Mouse (Mus musculus): Measurements from ENCODE around the gene Trabd2b. TPM values are rescaled to one million over a fixed set of nuclear protein-coding genes. Genes with fewer than 3 reads are reported as not detected.

The Trabd2b gene
- total and polyA plus RNA-seq, 3 experiments: 29.1 to 69.8 (median 60.1) TPM

- H3K27ac ChIP-seq: no peak overlapping the region
- DNase-seq: no peak
- peaks cover 6% of the 10 kb centered on the region for H3K4me1 ChIP-seq (ENCODE audit: control insufficient read depth, insufficient read depth, low read length)
- H3K36me3 ChIP-seq (ENCODE audit: control insufficient read depth, insufficient read depth, low read length): no peaks in the 10 kb centered on the region
- WGBS: 80% methylated on average over 3 of the region's 3 CpGs
- TF ChIP-seq CTCF (IDR thresholded peaks at IDR 0.05): no peak
- TF ChIP-seq EP300 (IDR thresholded peaks at IDR 0.05; ENCODE audit: insufficient read depth, low read depth, low read length): no peak
- no peak for TF ChIP-seq POLR2A (IDR thresholded peaks at IDR 0.05; ENCODE audit: insufficient read depth, low read depth, low read length)
- H3K79me2 ChIP-seq (replicated peaks; ENCODE audit: control insufficient read depth, insufficient read depth, low read length): no peaks in the 10 kb centered on the region
- H3K4me3 ChIP-seq: no peak overlapping the region
- intact Hi-C loops (cut with DNase I): no loop called here
- H3K9ac ChIP-seq (ENCODE audit: low read depth, low read length): no peak overlapping the region
- H3K27me3 ChIP-seq (ENCODE audit: control insufficient read depth, insufficient read depth, low read length): no peaks in the 10 kb centered on the region
Observed at GRCm38 (mm10) chr4:114487701-114488100, 81.2 kb downstream of the Trabd2b start.

GRCm38 (mm10) chr4:114492157-114492556 lies 85.6 kb downstream of the Trabd2b start:
- Histone ChIP-seq H3K27ac (no peak overlapping the region), H3K36me3 (ENCODE audit: control insufficient read depth, insufficient read depth, low read length) (peaks cover 4% of the 10 kb centered on the region), H3K27me3 (ENCODE audit: control insufficient read depth, insufficient read depth, low read length) (no peaks in the 10 kb centered on the region), H3K4me3 (no peak overlapping the region), H3K79me2 (replicated peaks; ENCODE audit: control insufficient read depth, insufficient read depth, low read length) (no peaks in the 10 kb centered on the region), H3K9ac (ENCODE audit: low read depth, low read length) (no peak overlapping the region), H3K4me1 (ENCODE audit: control insufficient read depth, insufficient read depth, low read length) (peaks cover 9% of the 10 kb centered on the region; the same call in 1 of the 2 replicates)
- intact Hi-C loops (cut with DNase I): no loop called here
- WGBS: 60% methylated on average over 4 of the region's 4 CpGs
- DNase-seq: no peak
- no peak for TF ChIP-seq POLR2A (IDR thresholded peaks at IDR 0.05; ENCODE audit: insufficient read depth, low read depth, low read length)
- no peak for TF ChIP-seq CTCF (IDR thresholded peaks at IDR 0.05)
- TF ChIP-seq EP300 (IDR thresholded peaks at IDR 0.05; ENCODE audit: insufficient read depth, low read depth, low read length): no peak

GRCm38 (mm10) chr4:114494035-114494434 lies 87.5 kb downstream of the Trabd2b start:
- H3K79me2 ChIP-seq (replicated peaks; ENCODE audit: control insufficient read depth, insufficient read depth, low read length): no peaks in the 10 kb centered on the region
- H3K27me3 ChIP-seq (ENCODE audit: control insufficient read depth, insufficient read depth, low read length): no peaks in the 10 kb centered on the region
- TF ChIP-seq CTCF (IDR thresholded peaks at IDR 0.05) (no peak), EP300 (IDR thresholded peaks at IDR 0.05; ENCODE audit: insufficient read depth, low read depth, low read length) (no peak), POLR2A (IDR thresholded peaks at IDR 0.05; ENCODE audit: insufficient read depth, low read depth, low read length) (no peak)
- H3K4me1 ChIP-seq (ENCODE audit: control insufficient read depth, insufficient read depth, low read length): peaks cover 9% of the 10 kb centered on the region; the same call in 1 of the 2 replicates
- peaks cover 4% of the 10 kb centered on the region for H3K36me3 ChIP-seq (ENCODE audit: control insufficient read depth, insufficient read depth, low read length)
- no peak overlapping the region for H3K9ac ChIP-seq (ENCODE audit: low read depth, low read length)
- H3K27ac ChIP-seq: peak overlapping the region; percentile 44
- no peak overlapping the region for H3K4me3 ChIP-seq
- intact Hi-C loops (cut with DNase I): no loop called here
- DNase-seq: no peak
- 70% methylated on average over 2 of the region's 2 CpGs for WGBS

GRCm38 (mm10) chr4:114495688-114496426 lies 89.3 kb downstream of the Trabd2b start:
- no peak for TF ChIP-seq EP300 (IDR thresholded peaks at IDR 0.05; ENCODE audit: insufficient read depth, low read depth, low read length)
- TF ChIP-seq CTCF (IDR thresholded peaks at IDR 0.05): no peak
- no peak for TF ChIP-seq POLR2A (IDR thresholded peaks at IDR 0.05; ENCODE audit: insufficient read depth, low read depth, low read length)
- Histone ChIP-seq H3K4me1 (ENCODE audit: control insufficient read depth, insufficient read depth, low read length) (peaks cover 9% of the 10 kb centered on the region; the same call in 1 of the 2 replicates), H3K27me3 (ENCODE audit: control insufficient read depth, insufficient read depth, low read length) (no peaks in the 10 kb centered on the region), H3K27ac (peak overlapping the region; percentile 74), H3K9ac (ENCODE audit: low read depth, low read length) (peak overlapping the region; percentile 46; the same call in 1 of the 2 replicates), H3K79me2 (replicated peaks; ENCODE audit: control insufficient read depth, insufficient read depth, low read length) (no peaks in the 10 kb centered on the region), H3K36me3 (ENCODE audit: control insufficient read depth, insufficient read depth, low read length) (peaks cover 4% of the 10 kb centered on the region), H3K4me3 (no peak overlapping the region)
- intact Hi-C loops (cut with DNase I): no loop called here
- 54% methylated on average over 4 of the region's 4 CpGs for WGBS
- DNase-seq: no peak

DNA sequence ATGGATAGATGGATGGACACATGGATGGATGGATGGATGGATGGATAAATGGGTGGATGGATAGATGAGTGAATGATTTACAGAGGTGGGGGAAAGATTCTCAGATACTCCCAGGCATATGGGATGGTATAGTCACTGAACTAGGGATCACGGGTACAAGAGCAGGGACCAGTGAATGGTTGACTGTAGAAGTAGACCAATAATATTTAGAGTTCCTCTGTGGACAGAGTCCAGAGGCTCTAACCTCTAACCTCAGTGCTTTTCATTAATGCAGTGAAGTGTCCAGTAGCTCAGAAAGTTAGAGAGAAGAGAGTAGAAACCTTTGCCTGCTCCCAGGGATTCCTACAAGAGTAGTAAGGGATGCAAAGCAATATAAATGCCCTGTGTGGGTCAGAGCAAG lies 93.1 kb downstream of the Trabd2b start:
- DNase-seq: no peak
- no peaks in the 10 kb centered on the region for H3K79me2 ChIP-seq (replicated peaks; ENCODE audit: control insufficient read depth, insufficient read depth, low read length)
- intact Hi-C loops (cut with DNase I): loop anchor here (2.0 to 5.0 kb wide), 2 partner anchors 39 to 113 kb away; no protein-coding TSS in a partner anchor
- H3K27me3 ChIP-seq (ENCODE audit: control insufficient read depth, insufficient read depth, low read length): no peaks in the 10 kb centered on the region
- peaks cover 3% of the 10 kb centered on the region; the same call in 1 of the 2 replicates for H3K4me1 ChIP-seq (ENCODE audit: control insufficient read depth, insufficient read depth, low read length)
- TF ChIP-seq EP300 (IDR thresholded peaks at IDR 0.05; ENCODE audit: insufficient read depth, low read depth, low read length): no peak
- no peak for TF ChIP-seq CTCF (IDR thresholded peaks at IDR 0.05)
- no peak for TF ChIP-seq POLR2A (IDR thresholded peaks at IDR 0.05; ENCODE audit: insufficient read depth, low read depth, low read length)
- H3K4me3 ChIP-seq: no peak overlapping the region
- H3K9ac ChIP-seq (ENCODE audit: low read depth, low read length): no peak overlapping the region
- no peak overlapping the region; the same call in 1 of the 2 replicates for H3K27ac ChIP-seq
- WGBS: 84% methylated on average over 1 of the region's 1 CpGs
- H3K36me3 ChIP-seq (ENCODE audit: control insufficient read depth, insufficient read depth, low read length): peaks cover 5% of the 10 kb centered on the region

- no peak overlapping the region for H3K9ac ChIP-seq (ENCODE audit: low read depth, low read length)
- DNase-seq: no peak
- peaks cover 3% of the 10 kb centered on the region for H3K36me3 ChIP-seq (ENCODE audit: control insufficient read depth, insufficient read depth, low read length)
- H3K27ac ChIP-seq: peak overlapping the region; percentile 29; the same call in 1 of the 2 replicates
- TF ChIP-seq POLR2A (IDR thresholded peaks at IDR 0.05; ENCODE audit: insufficient read depth, low read depth, low read length) (no peak), CTCF (IDR thresholded peaks at IDR 0.05) (no peak), EP300 (IDR thresholded peaks at IDR 0.05; ENCODE audit: insufficient read depth, low read depth, low read length) (no peak)
- no peak overlapping the region for H3K4me3 ChIP-seq
- intact Hi-C loops (cut with DNase I): loop anchor here (2.0 to 5.0 kb wide), 2 partner anchors 40 to 112 kb away; no protein-coding TSS in a partner anchor
- no peaks in the 10 kb centered on the region for H3K27me3 ChIP-seq (ENCODE audit: control insufficient read depth, insufficient read depth, low read length)
- H3K4me1 ChIP-seq (ENCODE audit: control insufficient read depth, insufficient read depth, low read length): peaks cover 5% of the 10 kb centered on the region; the same call in 1 of the 2 replicates
- no peaks in the 10 kb centered on the region for H3K79me2 ChIP-seq (replicated peaks; ENCODE audit: control insufficient read depth, insufficient read depth, low read length)
- 83% methylated on average over 7 of the region's 7 CpGs for WGBS
Observed at GRCm38 (mm10) chr4:114500317-114500716, 93.8 kb downstream of the Trabd2b start.

All from heart, adult 2 months (tissue).